Mouse (Mus musculus) liver, embryonic 14.5 days (tissue): ENCODE data around the gene Sh3pxd2b.

Source experiments
- CTCF ChIP-seq: IDR thresholded peaks from 2 replicates; pipeline ENCODE4 v1.5.1; 2016; ENCODE audit warnings: antibody characterized with exemption, low read depth, control low read depth
- EP300 ChIP-seq: IDR thresholded peaks from 2 replicates; pipeline ENCODE4 v1.6.1; 2016; ENCODE audit warnings: antibody characterized with exemption, low read depth

DNA sequence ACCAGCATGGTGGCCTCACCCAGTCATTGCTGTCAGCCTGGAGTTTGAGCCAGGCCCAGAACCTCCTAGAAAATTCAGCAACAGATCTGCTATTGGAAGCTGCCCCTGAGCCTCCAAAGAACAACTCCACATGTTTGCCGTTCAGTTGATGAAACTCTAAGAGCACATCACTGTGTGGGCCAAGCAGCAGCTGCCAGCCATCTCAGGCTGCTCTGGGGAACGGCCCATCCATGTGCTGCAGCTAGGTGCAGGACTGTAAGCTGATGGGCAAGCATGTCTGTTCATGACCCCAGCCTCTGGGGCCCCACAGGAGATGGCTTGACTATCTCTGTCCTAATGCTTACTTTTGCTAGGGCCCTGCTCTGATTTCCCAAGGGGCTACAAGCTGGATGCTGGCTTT is 19.4 kb downstream of the Sh3pxd2b start:
- TF ChIP-seq EP300 (no peak), CTCF (no peak)
